Mouse (Mus musculus) myocyte (in vitro differentiated cells): Measurements from ENCODE around the gene Igf1r. TPM values are rescaled to one million over a fixed set of nuclear protein-coding genes. Genes with fewer than 3 reads are reported as not detected.

ENCODE experiments used
- H3K27me3 ChIP-seq: one replicate; pipeline ENCODE4 v1.6.1; 2011; ENCODE audit not compliant: control insufficient read depth, insufficient read depth, insufficient read length
- H3K36me3 ChIP-seq: one replicate; pipeline ENCODE4 v1.6.1; 2011; ENCODE audit not compliant: control insufficient read depth, insufficient read depth
- H3K4me2 ChIP-seq: one replicate; pipeline ENCODE4 v1.6.1; 2011; ENCODE audit warnings: low read depth, control low read depth
- H3K4me3 ChIP-seq: one replicate; pipeline ENCODE4 v1.5.1; 2011; ENCODE audit warnings: mild to moderate bottlenecking, control low read depth, moderate library complexity
- H3K79me2 ChIP-seq: one replicate; pipeline ENCODE4 v1.6.1; 2011; ENCODE audit not compliant: control insufficient read depth, insufficient read depth
- H3ac ChIP-seq: one replicate; pipeline ENCODE4 v1.6.1; 2011; ENCODE audit not compliant: control insufficient read depth, insufficient read length
- CEBPB ChIP-seq: IDR thresholded peaks from 2 replicates; pipeline ENCODE4 v1.6.1; 2011; ENCODE audit warnings: mild to moderate bottlenecking, moderate library complexity; ENCODE audit not compliant: poor library complexity, insufficient read depth, severe bottlenecking
- E2F4 ChIP-seq: IDR thresholded peaks from one replicate; pipeline ENCODE4 v1.6.1; 2011; ENCODE audit warnings: mild to moderate bottlenecking, control low read depth, moderate library complexity; ENCODE audit not compliant: insufficient read depth
- MAX ChIP-seq: IDR thresholded peaks from one replicate; pipeline ENCODE4 v1.6.1; 2011; ENCODE audit warnings: low read depth, mild to moderate bottlenecking, control low read depth
- MYOD1 ChIP-seq, 3 experiments: IDR thresholded peaks; one replicate each; pipeline ENCODE4 v1.6.1; 2011; ENCODE audit warnings: control low read depth in 2 of 3, low read depth in 2 of 3, mild to moderate bottlenecking in 2 of 3, moderate library complexity in 1 of 3; ENCODE audit not compliant: insufficient read length in 2 of 3, control insufficient read depth in 1 of 3
- MYOG ChIP-seq, 3 experiments: IDR thresholded peaks; one replicate each; pipeline ENCODE4 v1.6.1; 2011; ENCODE audit warnings: control low read depth in 2 of 3, low read depth in 2 of 3, mild to moderate bottlenecking in 2 of 3; ENCODE audit not compliant: insufficient read length in 2 of 3, control insufficient read depth in 1 of 3, insufficient read depth in 1 of 3
- POLR2A ChIP-seq: IDR thresholded peaks from one replicate; pipeline ENCODE4 v1.6.1; 2011; ENCODE audit warnings: low read depth, mild to moderate bottlenecking, control low read depth, moderate library complexity; ENCODE audit not compliant: insufficient read length
- POLR2AphosphoS2 ChIP-seq: IDR thresholded peaks from one replicate; pipeline ENCODE4 v1.6.1; 2011; ENCODE audit warnings: low read depth, control low read depth; ENCODE audit not compliant: insufficient read length
- REST ChIP-seq: IDR thresholded peaks from one replicate; pipeline ENCODE4 v1.6.1; 2011; ENCODE audit warnings: mild to moderate bottlenecking, control low read depth, moderate library complexity; ENCODE audit not compliant: insufficient read depth, insufficient read length
- SRF ChIP-seq: IDR thresholded peaks from one replicate; pipeline ENCODE4 v1.6.1; 2011; ENCODE audit warnings: low read depth; ENCODE audit not compliant: control insufficient read depth, insufficient read length
- TCF12 ChIP-seq: IDR thresholded peaks from one replicate; pipeline ENCODE4 v1.6.1; 2011; ENCODE audit warnings: mild to moderate bottlenecking, control low read depth; ENCODE audit not compliant: poor library complexity, insufficient read depth, severe bottlenecking
- TCF3 ChIP-seq: IDR thresholded peaks from one replicate; pipeline ENCODE4 v1.6.1; 2011; ENCODE audit warnings: low read depth, control low read depth; ENCODE audit not compliant: insufficient read length
- USF1 ChIP-seq: IDR thresholded peaks from one replicate; pipeline ENCODE4 v1.6.1; 2011; ENCODE audit warnings: low read depth, mild to moderate bottlenecking, control low read depth, moderate library complexity
- polyA plus RNA-seq: library from polyadenylated mRNA; unstranded; fragments of >200 nt; fragmentation: generic; extraction: Trizol; gene quantifications from one replicate; pipeline ENCODE4 v1.2.1, GENCODE M21; 2012; ENCODE audit warnings: missing spikeins

Igf1r gene
- polyA plus RNA-seq, 1 experiment, result 7.9 TPM

- TF ChIP-seq TCF3, result no peak
- TF ChIP-seq MAX, result no peak
- no peak for TF ChIP-seq TCF12
- TF ChIP-seq USF1, result no peak
- TF ChIP-seq E2F4, result no peak
- TF ChIP-seq POLR2A, result no peak
- no peak for TF ChIP-seq SRF
- TF ChIP-seq REST, result no peak
- Histone ChIP-seq H3K4me2 (peak overlapping the region; percentile 80), H3K36me3 (no peaks in the 10 kb centered on the region), H3K4me3 (peak overlapping the region; percentile 34), H3K27me3 (no peaks in the 10 kb centered on the region), H3ac (no peak overlapping the region), H3K79me2 (peaks cover 26% of the 10 kb centered on the region)
These were observed 175.6 kb downstream of the Igf1r start for GRCm38 (mm10) chr7:68128271-68128674.

- Histone ChIP-seq H3K79me2 (peaks cover 26% of the 10 kb centered on the region), H3K4me2 (peak overlapping the region; percentile 80), H3K4me3 (peak overlapping the region; percentile 34), H3K36me3 (no peaks in the 10 kb centered on the region), H3ac (no peak overlapping the region), H3K27me3 (no peaks in the 10 kb centered on the region)
- TF ChIP-seq TCF3, result no peak
These were observed 176.5 kb downstream of the Igf1r start for GRCm38 (mm10) chr7:68129077-68129511.

- Histone ChIP-seq H3K27me3 (no peaks in the 10 kb centered on the region), H3K36me3 (no peaks in the 10 kb centered on the region), H3K79me2 (peaks cover 26% of the 10 kb centered on the region), H3K4me2 (peak overlapping the region; percentile 80), H3ac (no peak overlapping the region), H3K4me3 (peak overlapping the region; percentile 34)
- TF ChIP-seq CEBPB, result no peak
- TF ChIP-seq SRF, result no peak
- TF ChIP-seq USF1, result no peak
- no peak for TF ChIP-seq MYOG (IDR thresholded peaks at IDR 0.05; ENCODE audit: control insufficient read depth in 1 of 3, insufficient read depth in 1 of 3, insufficient read length in 2 of 3, low read depth in 2 of 3)
- no peak for TF ChIP-seq E2F4
- no peak for TF ChIP-seq TCF12
- TF ChIP-seq POLR2A, result no peak
- TF ChIP-seq MYOD1 (IDR thresholded peaks at IDR 0.05; ENCODE audit: control insufficient read depth in 1 of 3, insufficient read length in 2 of 3, low read depth in 2 of 3), result no peak
- TF ChIP-seq POLR2AphosphoS2, result no peak
- TF ChIP-seq REST, result no peak
- no peak for TF ChIP-seq MAX
These were observed 177.1 kb downstream of the Igf1r start for GRCm38 (mm10) chr7:68129546-68130253.

GRCm38 (mm10) chr7:68130950-68131580 is 178.4 kb downstream of the Igf1r start:
- TF ChIP-seq CEBPB (no peak), REST (no peak), MAX (no peak), USF1 (no peak), TCF12 (no peak), POLR2AphosphoS2 (no peak), TCF3 (no peak), E2F4 (no peak), SRF (no peak), POLR2A (no peak), MYOD1 (IDR thresholded peaks at IDR 0.05; ENCODE audit: control insufficient read depth in 1 of 3, insufficient read length in 2 of 3, low read depth in 2 of 3) (no peak), MYOG (IDR thresholded peaks at IDR 0.05; ENCODE audit: control insufficient read depth in 1 of 3, insufficient read depth in 1 of 3, insufficient read length in 2 of 3, low read depth in 2 of 3) (no peak)
- no peaks in the 10 kb centered on the region for H3K36me3 ChIP-seq
- H3K4me3 ChIP-seq, result no peak overlapping the region
- no peak overlapping the region for H3ac ChIP-seq
- peaks cover 26% of the 10 kb centered on the region for H3K79me2 ChIP-seq
- no peaks in the 10 kb centered on the region for H3K27me3 ChIP-seq
- H3K4me2 ChIP-seq, result no peak overlapping the region

GRCm38 (mm10) chr7:68133679-68134078 is 181.1 kb downstream of the Igf1r start:
- Histone ChIP-seq H3ac (no peak overlapping the region), H3K79me2 (peaks cover 22% of the 10 kb centered on the region), H3K27me3 (no peaks in the 10 kb centered on the region), H3K4me2 (no peak overlapping the region), H3K4me3 (no peak overlapping the region), H3K36me3 (no peaks in the 10 kb centered on the region)
- TF ChIP-seq POLR2A (no peak), MYOD1 (IDR thresholded peaks at IDR 0.05; ENCODE audit: control insufficient read depth in 1 of 3, insufficient read length in 2 of 3, low read depth in 2 of 3) (no peak), CEBPB (no peak), MYOG (IDR thresholded peaks at IDR 0.05; ENCODE audit: control insufficient read depth in 1 of 3, insufficient read depth in 1 of 3, insufficient read length in 2 of 3, low read depth in 2 of 3) (no peak), E2F4 (no peak), SRF (no peak), USF1 (no peak), REST (no peak)
